Mouse (Mus musculus) megakaryocyte-erythroid progenitor cell, adult 5 weeks (primary cell): ENCODE results near the gene Dph2. TPM values are rescaled to one million over a fixed set of nuclear protein-coding genes. Genes with fewer than 3 reads are reported as not detected.

Source experiments
- polyA plus RNA-seq: library from polyadenylated mRNA; stranded (reverse); fragments of >175 nt; gene quantifications from 2 replicates; pipeline ENCODE4 v1.2.3, GENCODE M21; 2012

Dph2 gene
- 11.4 and 13.0 TPM in 2 replicates for polyA plus RNA-seq

DNA sequence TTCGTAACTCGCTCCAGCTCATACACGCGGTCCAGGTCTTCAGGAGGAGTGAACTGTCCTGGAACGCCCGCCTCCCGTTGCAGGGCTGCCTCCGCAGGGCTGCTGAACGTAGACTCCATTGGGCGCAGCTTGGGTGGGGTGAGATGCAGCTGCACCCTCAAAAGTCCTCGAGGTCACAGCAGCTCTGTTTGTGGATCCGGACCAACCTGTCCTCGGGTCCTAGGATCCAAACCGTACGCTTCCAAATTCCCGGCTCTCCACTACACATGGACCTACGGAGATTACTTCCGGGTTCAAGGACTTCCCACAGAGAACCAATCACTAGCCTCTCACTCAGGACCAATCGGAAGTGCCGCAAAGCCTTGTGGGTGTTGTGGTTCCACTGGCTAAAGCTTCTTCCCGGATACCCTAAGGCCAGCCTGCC lies at the start of gene Dph2:
Gene Dph2 (minus strand): TSS at position 295 of the 424 bp plus-strand sequence.

DNA sequence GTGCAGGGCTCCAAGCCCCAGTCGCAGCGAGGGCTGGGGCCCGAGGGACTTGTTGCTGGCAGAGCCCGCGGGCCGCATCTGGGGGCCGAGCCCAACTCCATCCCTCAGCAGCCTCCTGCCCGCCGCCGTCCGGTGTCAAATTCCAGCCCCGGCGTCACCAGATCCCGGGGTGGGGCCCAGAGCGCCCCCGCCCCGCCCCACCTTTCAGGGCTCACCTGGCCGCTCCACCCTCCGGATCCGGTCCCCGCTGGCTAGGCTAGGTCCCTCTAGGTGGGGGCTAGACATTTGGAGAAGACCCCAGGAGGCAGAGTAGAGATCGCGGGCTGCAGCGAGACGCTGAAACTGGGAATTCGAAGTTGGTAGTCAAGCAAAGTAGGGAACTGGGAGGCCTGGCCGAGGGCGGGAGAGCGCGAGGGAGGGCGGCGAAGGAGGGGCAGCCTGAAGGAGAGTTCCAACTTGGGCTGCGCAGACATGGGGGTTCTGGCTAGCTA lies 37.6 kb upstream of the Dph2 start, which contains the start of gene Artn:
Gene Artn (minus strand): TSS at position 373 of the 491 bp plus-strand sequence.

GRCm38 (mm10) chr4:117914591-117915442 lies 23.0 kb upstream of the Dph2 start, which contains the start of gene Ipo13:
TSS of gene Ipo13 (minus strand) at chr4:117914999.

GRCm38 (mm10) chr4:117887133-117887532 lies 4.7 kb downstream of the Dph2 start, which contains the start of gene Atp6v0b:
TSS of gene Atp6v0b (minus strand) at chr4:117887333.

DNA sequence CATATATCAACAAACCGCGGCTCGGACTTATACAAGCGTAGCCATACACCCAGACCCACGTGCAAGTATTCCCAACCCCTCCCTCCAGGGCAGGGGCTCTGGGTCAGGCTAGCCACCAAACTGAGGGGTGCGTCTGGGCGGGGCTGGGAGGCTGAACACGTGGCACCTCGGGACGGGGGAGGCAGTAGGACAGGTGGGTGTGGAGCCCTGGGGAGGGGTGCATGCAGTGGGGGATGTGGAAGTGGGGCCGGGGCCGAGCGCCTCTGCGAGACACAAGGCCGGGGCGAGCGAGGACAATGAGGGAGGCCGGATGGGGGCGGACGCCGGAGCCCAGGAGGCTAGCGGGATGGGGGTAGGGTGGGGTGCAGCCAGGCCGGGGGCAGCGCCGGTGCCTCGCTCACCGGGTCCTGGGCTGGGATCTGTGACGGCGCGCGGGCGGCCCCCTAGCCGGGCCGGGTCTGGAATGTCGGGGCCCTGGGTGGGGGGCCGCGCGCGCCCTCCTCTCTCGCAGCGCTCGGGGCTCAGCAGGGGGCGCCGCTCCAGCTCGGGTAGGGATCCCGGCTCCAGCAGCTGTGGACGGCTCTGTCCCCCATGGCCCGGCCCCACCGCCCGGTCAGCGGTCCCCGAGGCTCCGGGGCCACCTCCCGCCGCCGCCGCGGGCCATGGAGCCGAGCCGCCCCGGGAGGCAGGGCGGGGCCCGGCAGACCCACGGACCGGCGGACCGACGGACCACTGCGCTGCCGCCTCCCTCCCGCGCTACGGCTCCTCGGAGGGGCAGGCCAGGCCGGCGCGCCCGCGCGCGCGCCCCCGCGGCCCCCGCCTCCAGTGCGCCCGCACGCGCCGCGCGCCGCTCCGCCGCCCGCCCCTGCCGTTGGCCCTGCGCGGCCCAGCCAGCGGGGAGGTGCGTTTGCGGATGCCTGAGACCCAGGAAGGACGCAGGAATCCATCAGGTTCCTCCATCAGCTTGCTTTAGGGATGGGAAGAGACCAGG lies 8.8 kb downstream of the Dph2 start, which contains the start of gene B4galt2:
Gene B4galt2 (minus strand): TSS at position 787 of the 991 bp plus-strand sequence.

DNA sequence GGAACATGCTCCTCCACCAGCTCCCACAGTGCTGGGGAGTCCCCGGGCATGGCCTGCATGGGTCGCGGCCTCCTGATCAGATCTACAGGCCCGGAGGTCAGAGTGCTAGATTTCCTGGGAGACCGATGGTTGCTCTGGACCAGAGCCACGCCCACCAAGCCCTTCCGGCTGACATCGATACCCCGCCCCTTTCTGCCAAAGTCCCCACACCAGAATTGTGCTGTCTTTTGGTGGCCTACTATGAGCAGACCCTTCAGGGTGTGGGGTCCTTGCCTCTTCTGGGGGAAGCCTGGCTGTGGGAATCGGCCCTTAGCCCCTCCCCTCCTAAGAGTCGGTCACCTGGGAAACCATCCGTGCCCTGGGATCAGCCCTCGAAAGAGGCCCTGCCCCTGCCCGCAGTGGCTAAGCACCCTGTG lies 19.4 kb downstream of the Dph2 start, which contains the start of gene Ccdc24:
Gene Ccdc24 (minus strand): TSS at position 87 of the 416 bp plus-strand sequence.

Other genes starting within 250 kb of the Dph2 start
- gene Dmap1, start 209.8 kb downstream of the Dph2 start, polyA plus RNA-seq: 30.7 and 31.2 TPM in 2 replicates
- not detected in 2 replicates for gene Gm12845, start 167.6 kb downstream of the Dph2 start, polyA plus RNA-seq
- not detected in 2 replicates for gene Klf17, start 126.4 kb downstream of the Dph2 start, polyA plus RNA-seq
- gene Slc6a9, start 57.5 kb downstream of the Dph2 start, polyA plus RNA-seq: 1.1 and 1.2 TPM in 2 replicates
- not detected in 2 replicates for gene Ccdc24, start 19.5 kb downstream of the Dph2 start, polyA plus RNA-seq
- gene B4galt2, start 8.5 kb downstream of the Dph2 start, polyA plus RNA-seq: 0.61 and 0.83 TPM in 2 replicates
- 289 and 357 TPM in 2 replicates for gene Atp6v0b, start 4.7 kb downstream of the Dph2 start, polyA plus RNA-seq
- gene Ipo13, start 23.0 kb upstream of the Dph2 start, polyA plus RNA-seq: 20.6 and 24.3 TPM in 2 replicates
- 0.20 and 0.26 TPM in 2 replicates for gene Artn, start 37.7 kb upstream of the Dph2 start, polyA plus RNA-seq
- gene St3gal3, start 242.9 kb upstream of the Dph2 start, polyA plus RNA-seq: 20.1 and 22.8 TPM in 2 replicates